Mouse (Mus musculus): ENCODE data around the gene Gm614.

The Gm614 gene

DNA sequence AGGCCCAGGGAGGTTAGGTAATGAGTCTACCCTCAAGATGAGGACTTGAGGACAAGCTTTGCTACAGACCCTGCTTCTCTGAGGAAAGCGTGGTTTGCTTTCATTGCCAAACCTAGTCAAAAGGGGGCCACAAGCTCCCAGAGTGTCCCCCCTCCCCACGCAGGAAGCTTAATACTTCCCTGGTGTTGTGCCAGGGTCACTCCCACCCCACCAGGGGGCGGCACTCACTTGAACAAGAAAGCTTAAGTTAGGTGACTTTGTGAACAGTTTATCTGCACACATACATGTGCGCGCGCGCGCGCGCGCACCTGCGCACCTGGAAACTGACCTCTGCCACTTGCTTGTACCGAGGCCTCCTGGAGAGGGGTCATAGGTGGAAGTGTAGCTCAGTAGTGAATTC is 7.2 kb downstream of the Gm614 start:
- peak; percentile 63 for DNase-seq (ENCODE audit: low spot score)

GRCm38 (mm10) chrX:101254740-101255139 is 9.1 kb downstream of the Gm614 start:
- DNase-seq (ENCODE audit: low spot score) = no peak

GRCm38 (mm10) chrX:101253952-101254729 is 9.7 kb downstream of the Gm614 start, which contains the start of gene Foxo4:
Gene Foxo4, plus strand, starts transcription at chrX:101254528.
- DNase-seq (ENCODE audit: low spot score) = peak; percentile 89

GRCm38 (mm10) chrX:101245011-101245410 is 18.8 kb downstream of the Gm614 start:
- no peak for DNase-seq (ENCODE audit: low spot score)

DNA sequence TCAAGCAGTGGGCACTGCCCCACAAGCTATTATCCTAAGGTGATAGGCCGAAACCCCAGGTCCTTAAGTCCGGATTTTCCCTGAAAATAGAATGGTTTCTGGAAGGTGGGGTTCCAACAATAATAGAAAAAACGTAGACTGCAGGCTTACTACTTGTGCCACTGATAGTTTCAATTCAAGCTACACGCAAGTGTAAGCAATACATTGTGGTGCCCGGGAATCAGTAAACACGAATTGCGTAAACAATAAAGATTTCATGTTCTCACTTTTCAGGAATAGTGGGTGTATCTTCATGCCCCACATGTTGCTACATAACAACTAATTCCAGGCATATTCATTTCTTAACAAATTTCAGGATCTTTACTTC is 41.0 kb downstream of the Gm614 start:
- DNase-seq (ENCODE audit: low spot score) = no peak

DNA sequence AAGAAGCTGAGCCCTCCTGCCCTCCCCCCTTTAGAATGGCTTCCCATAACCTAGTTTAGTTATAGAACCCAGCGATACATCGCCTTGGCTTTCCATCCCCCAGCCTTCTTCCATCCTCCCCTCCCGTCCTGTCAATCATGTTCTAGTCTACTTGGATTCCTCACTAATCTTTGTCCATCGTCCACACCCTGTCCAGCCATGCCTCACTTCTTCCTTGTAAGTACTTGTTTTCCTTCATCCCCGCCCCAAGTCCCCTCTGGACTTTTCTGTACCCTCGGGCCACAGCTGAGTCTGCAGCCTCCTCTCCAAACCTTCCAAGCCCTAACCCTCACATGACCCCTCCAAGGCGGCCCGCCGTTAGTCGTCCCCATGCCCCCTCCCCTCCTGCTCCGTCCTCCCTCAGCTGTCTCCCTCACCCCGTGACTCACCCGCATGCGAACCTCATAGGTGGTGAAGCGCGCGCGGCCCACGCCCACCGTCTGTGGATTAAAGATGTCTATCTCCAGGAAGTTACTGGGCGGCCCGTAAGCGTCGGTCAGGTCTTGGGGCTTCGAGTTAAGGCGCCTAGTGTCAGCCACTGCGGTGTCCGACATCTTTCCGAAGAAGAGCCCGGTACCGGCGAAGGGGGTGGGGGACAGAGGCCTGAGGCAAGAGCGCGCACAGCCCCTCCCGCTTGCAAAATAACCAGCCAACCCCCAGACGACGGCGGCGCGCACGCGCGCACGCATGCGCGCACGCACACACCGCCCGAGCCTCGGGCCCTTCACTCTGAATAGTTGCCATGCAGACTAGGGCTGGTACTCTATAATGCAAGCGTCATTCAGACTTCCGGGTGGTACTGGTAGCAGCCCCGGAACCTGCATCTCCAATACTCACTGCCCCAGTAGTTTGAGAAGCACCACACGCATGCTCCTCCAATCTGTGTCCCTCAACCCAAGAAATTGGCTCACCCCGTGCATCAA is 41.7 kb downstream of the Gm614 start, which contains the start of gene Snx12:
TSS of gene Snx12 (minus strand) at position 730 of the 962 bp plus-strand sequence.
- DNase-seq (ENCODE audit: low spot score) = peak; percentile 88
